Mouse (Mus musculus): Measurements from ENCODE around the gene Zzz3.

DNA sequence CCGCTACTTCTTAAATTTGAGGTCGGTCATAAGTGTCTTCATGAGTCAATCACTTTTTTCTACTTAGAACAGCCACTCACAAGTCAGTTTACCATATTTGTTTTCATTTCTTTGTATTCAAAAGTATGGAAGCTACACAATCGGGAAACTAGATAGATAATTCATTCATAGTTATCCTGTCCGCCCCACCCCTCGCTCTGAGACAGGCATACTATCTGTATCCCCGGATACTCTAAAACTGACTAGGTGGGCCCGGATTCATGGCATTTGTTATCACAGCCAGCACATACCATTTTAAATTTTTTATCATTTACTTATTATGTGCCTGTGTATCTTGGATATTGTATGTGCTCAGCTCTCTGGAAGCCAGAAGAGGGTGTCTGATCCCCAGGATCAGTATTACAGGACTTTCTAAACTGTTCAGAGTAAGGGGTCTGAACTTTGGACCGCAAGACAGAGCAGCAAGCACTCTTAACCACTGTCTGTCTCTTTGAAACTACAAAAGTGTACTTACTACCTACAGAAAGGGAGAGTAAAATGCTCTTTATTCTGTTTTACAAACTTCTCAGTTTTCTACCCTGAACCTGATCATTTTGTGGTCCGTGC lies 2.2 kb downstream of the Zzz3 start:
- no peak for TF ChIP-seq CTCF (IDR thresholded peaks at IDR 0.05; ENCODE audit: borderline replicate concordance, insufficient read depth, low read length)
- TF ChIP-seq POLR2A (IDR thresholded peaks at IDR 0.05; ENCODE audit: low read depth, low read length) = no peak
